Mouse (Mus musculus): ENCODE results near the gene Ralgapa2. TPM values are rescaled to one million over a fixed set of nuclear protein-coding genes. Genes with fewer than 3 reads are reported as not detected.

Ralgapa2 gene
- polyA plus RNA-seq, 1 experiment from 2014 or later, result 9.6 TPM

- H3K36me3 ChIP-seq (ENCODE audit: control insufficient read depth, insufficient read depth, low read length), result no peaks in the 10 kb centered on the region
- no peaks in the 10 kb centered on the region for H3K9me3 ChIP-seq (replicated peaks; ENCODE audit: control insufficient read depth, low read length)
- H3K4me3 ChIP-seq (replicated peaks; ENCODE audit: low read length), result no peak overlapping the region
- H3K9ac ChIP-seq (ENCODE audit: low read length), result no peak overlapping the region
- ATAC-seq (ENCODE audit: insufficient read depth, low FRiP score), result peak; percentile 68
- peaks cover 12% of the 10 kb centered on the region for H3K4me1 ChIP-seq (ENCODE audit: control insufficient read depth, insufficient read depth, low read length)
- no peak overlapping the region for H3K4me2 ChIP-seq (ENCODE audit: low read depth, low read length)
- H3K27ac ChIP-seq (ENCODE audit: low read length), result no peak overlapping the region
- no peaks in the 10 kb centered on the region for H3K27me3 ChIP-seq (ENCODE audit: control insufficient read depth, insufficient read depth, low read length)
- 62% methylated on average over 9 of the region's 9 CpGs for WGBS
Measured at GRCm38 (mm10) chr2:146502578-146503311, 9.4 kb downstream of the Ralgapa2 start.

GRCm38 (mm10) chr2:146500067-146500466 is 12.1 kb downstream of the Ralgapa2 start:
- no peaks in the 10 kb centered on the region for H3K36me3 ChIP-seq (ENCODE audit: control insufficient read depth, insufficient read depth, low read length)
- 60% methylated on average over 1 of the region's 1 CpGs for WGBS
- ATAC-seq (ENCODE audit: insufficient read depth, low FRiP score), result no peak
- no peak overlapping the region for H3K9ac ChIP-seq (ENCODE audit: low read length)
- no peaks in the 10 kb centered on the region for H3K27me3 ChIP-seq (ENCODE audit: control insufficient read depth, insufficient read depth, low read length)
- peaks cover 12% of the 10 kb centered on the region for H3K4me1 ChIP-seq (ENCODE audit: control insufficient read depth, insufficient read depth, low read length)
- no peak overlapping the region for H3K4me2 ChIP-seq (ENCODE audit: low read depth, low read length)
- H3K27ac ChIP-seq (ENCODE audit: low read length), result no peak overlapping the region
- H3K4me3 ChIP-seq (replicated peaks; ENCODE audit: low read length), result no peak overlapping the region
- no peaks in the 10 kb centered on the region for H3K9me3 ChIP-seq (replicated peaks; ENCODE audit: control insufficient read depth, low read length)

- Histone ChIP-seq H3K36me3 (ENCODE audit: control insufficient read depth, insufficient read depth, low read length) (no peaks in the 10 kb centered on the region), H3K4me2 (ENCODE audit: low read depth, low read length) (no peak overlapping the region), H3K4me1 (ENCODE audit: control insufficient read depth, insufficient read depth, low read length) (peaks cover 12% of the 10 kb centered on the region), H3K27ac (ENCODE audit: low read length) (no peak overlapping the region), H3K4me3 (replicated peaks; ENCODE audit: low read length) (no peak overlapping the region), H3K27me3 (ENCODE audit: control insufficient read depth, insufficient read depth, low read length) (no peaks in the 10 kb centered on the region), H3K9ac (ENCODE audit: low read length) (no peak overlapping the region), H3K9me3 (replicated peaks; ENCODE audit: control insufficient read depth, low read length) (no peaks in the 10 kb centered on the region)
- no peak for ATAC-seq (ENCODE audit: insufficient read depth, low FRiP score)
- WGBS, result 75% methylated on average over 1 of the region's 1 CpGs
Measured at GRCm38 (mm10) chr2:146499111-146499510, 13.0 kb downstream of the Ralgapa2 start.

- Histone ChIP-seq H3K4me3 (replicated peaks; ENCODE audit: low read length) (no peak overlapping the region), H3K27me3 (ENCODE audit: control insufficient read depth, insufficient read depth, low read length) (no peaks in the 10 kb centered on the region), H3K4me1 (ENCODE audit: control insufficient read depth, insufficient read depth, low read length) (peaks cover 10% of the 10 kb centered on the region), H3K9ac (ENCODE audit: low read length) (no peak overlapping the region), H3K4me2 (ENCODE audit: low read depth, low read length) (no peak overlapping the region), H3K27ac (ENCODE audit: low read length) (no peak overlapping the region), H3K9me3 (replicated peaks; ENCODE audit: control insufficient read depth, low read length) (no peaks in the 10 kb centered on the region), H3K36me3 (ENCODE audit: control insufficient read depth, insufficient read depth, low read length) (no peaks in the 10 kb centered on the region)
- ATAC-seq (ENCODE audit: insufficient read depth, low FRiP score), result no peak; the same call in 1 of the 2 replicates
- WGBS, result 49% methylated on average over 6 of the region's 6 CpGs
Measured at GRCm38 (mm10) chr2:146498298-146498697, 13.8 kb downstream of the Ralgapa2 start.

GRCm38 (mm10) chr2:146496995-146497394 is 15.1 kb downstream of the Ralgapa2 start:
- ATAC-seq (ENCODE audit: insufficient read depth, low FRiP score), result no peak
- no peaks in the 10 kb centered on the region for H3K36me3 ChIP-seq (ENCODE audit: control insufficient read depth, insufficient read depth, low read length)
- H3K27ac ChIP-seq (ENCODE audit: low read length), result no peak overlapping the region
- WGBS, result 43% methylated on average over 1 of the region's 1 CpGs
- H3K4me3 ChIP-seq (replicated peaks; ENCODE audit: low read length), result no peak overlapping the region
- no peak overlapping the region for H3K4me2 ChIP-seq (ENCODE audit: low read depth, low read length)
- no peaks in the 10 kb centered on the region for H3K9me3 ChIP-seq (replicated peaks; ENCODE audit: control insufficient read depth, low read length)
- no peak overlapping the region for H3K9ac ChIP-seq (ENCODE audit: low read length)
- no peaks in the 10 kb centered on the region for H3K27me3 ChIP-seq (ENCODE audit: control insufficient read depth, insufficient read depth, low read length)
- H3K4me1 ChIP-seq (ENCODE audit: control insufficient read depth, insufficient read depth, low read length), result no peaks in the 10 kb centered on the region

- 83% methylated on average over 9 of the region's 9 CpGs for WGBS
- H3K9ac ChIP-seq (ENCODE audit: low read length), result no peak overlapping the region
Measured at GRCm38 (mm10) chr2:146495781-146496180, 16.4 kb downstream of the Ralgapa2 start.

GRCm38 (mm10) chr2:146493354-146493946 is 18.7 kb downstream of the Ralgapa2 start:
- no peak overlapping the region for H3K4me2 ChIP-seq (ENCODE audit: low read depth, low read length)
- no peaks in the 10 kb centered on the region for H3K4me1 ChIP-seq (ENCODE audit: control insufficient read depth, insufficient read depth, low read length)
- ATAC-seq (ENCODE audit: insufficient read depth, low FRiP score), result no peak
- WGBS, result 94% methylated on average over 1 of the region's 1 CpGs
- H3K27me3 ChIP-seq (ENCODE audit: control insufficient read depth, insufficient read depth, low read length), result no peaks in the 10 kb centered on the region
- no peak overlapping the region for H3K9ac ChIP-seq (ENCODE audit: low read length)
- no peaks in the 10 kb centered on the region for H3K9me3 ChIP-seq (replicated peaks; ENCODE audit: control insufficient read depth, low read length)
- no peaks in the 10 kb centered on the region for H3K36me3 ChIP-seq (ENCODE audit: control insufficient read depth, insufficient read depth, low read length)
- H3K27ac ChIP-seq (ENCODE audit: low read length), result no peak overlapping the region
- H3K4me3 ChIP-seq (replicated peaks; ENCODE audit: low read length), result no peak overlapping the region

More at GRCm38 (mm10) chr2:146495781-146496180, 16.4 kb downstream of the Ralgapa2 start:
- Histone ChIP-seq H3K36me3 (ENCODE audit: control insufficient read depth, insufficient read depth, low read length) (no peaks in the 10 kb centered on the region), H3K4me3 (replicated peaks; ENCODE audit: low read length) (no peak overlapping the region), H3K27me3 (ENCODE audit: control insufficient read depth, insufficient read depth, low read length) (no peaks in the 10 kb centered on the region), H3K27ac (ENCODE audit: low read length) (no peak overlapping the region), H3K4me2 (ENCODE audit: low read depth, low read length) (no peak overlapping the region), H3K9me3 (replicated peaks; ENCODE audit: control insufficient read depth, low read length) (no peaks in the 10 kb centered on the region), H3K4me1 (ENCODE audit: control insufficient read depth, insufficient read depth, low read length) (no peaks in the 10 kb centered on the region)
- ATAC-seq (ENCODE audit: insufficient read depth, low FRiP score), result no peak

- peaks cover 3% of the 10 kb centered on the region; the same call in 1 of the 2 replicates for H3K4me1 ChIP-seq (ENCODE audit: control insufficient read depth, insufficient read depth, low read length)
- no peak overlapping the region for H3K9ac ChIP-seq (ENCODE audit: low read length)
- WGBS, result 91% methylated on average over 5 of the region's 5 CpGs
- ATAC-seq (ENCODE audit: insufficient read depth, low FRiP score), result no peak
- no peak overlapping the region for H3K4me3 ChIP-seq (replicated peaks; ENCODE audit: low read length)
- no peaks in the 10 kb centered on the region for H3K36me3 ChIP-seq (ENCODE audit: control insufficient read depth, insufficient read depth, low read length)
- no peak overlapping the region for H3K27ac ChIP-seq (ENCODE audit: low read length)
- H3K27me3 ChIP-seq (ENCODE audit: control insufficient read depth, insufficient read depth, low read length), result no peaks in the 10 kb centered on the region
- H3K4me2 ChIP-seq (ENCODE audit: low read depth, low read length), result no peak overlapping the region
- no peaks in the 10 kb centered on the region for H3K9me3 ChIP-seq (replicated peaks; ENCODE audit: control insufficient read depth, low read length)
Measured at GRCm38 (mm10) chr2:146491830-146492610, 20.1 kb downstream of the Ralgapa2 start.

GRCm38 (mm10) chr2:146490926-146491325 is 21.2 kb downstream of the Ralgapa2 start:
- Histone ChIP-seq H3K27ac (ENCODE audit: low read length) (no peak overlapping the region), H3K36me3 (ENCODE audit: control insufficient read depth, insufficient read depth, low read length) (no peaks in the 10 kb centered on the region), H3K4me3 (replicated peaks; ENCODE audit: low read length) (no peak overlapping the region), H3K27me3 (ENCODE audit: control insufficient read depth, insufficient read depth, low read length) (no peaks in the 10 kb centered on the region), H3K9ac (ENCODE audit: low read length) (no peak overlapping the region), H3K4me1 (ENCODE audit: control insufficient read depth, insufficient read depth, low read length) (peaks cover 3% of the 10 kb centered on the region; the same call in 1 of the 2 replicates), H3K9me3 (replicated peaks; ENCODE audit: control insufficient read depth, low read length) (no peaks in the 10 kb centered on the region), H3K4me2 (ENCODE audit: low read depth, low read length) (no peak overlapping the region)
- no peak for ATAC-seq (ENCODE audit: insufficient read depth, low FRiP score)
- WGBS, result 92% methylated on average over 1 of the region's 1 CpGs
